Mouse (Mus musculus): ENCODE measurements around the gene Sbsn.
"Not testable (repeated sequence)": the region's sequence is repeated elsewhere in the genome, so short reads cannot be mapped to it uniquely, and the experiment has no call there.

Gene Sbsn

GRCm38 (mm10) chr7:30751086-30751669 lies at the start of gene Sbsn:
Gene Sbsn (plus strand): TSS chr7:30751471.
- DNase-seq, result no peak

- no peak for DNase-seq
These were observed 44.9 kb upstream of the Sbsn start for GRCm38 (mm10) chr7:30706214-30706882.

- DNase-seq, result no peak
These were observed 43.8 kb upstream of the Sbsn start for GRCm38 (mm10) chr7:30707441-30707840.

- no peak for DNase-seq
These were observed 39.3 kb upstream of the Sbsn start, which contains the start of gene Atp4a for GRCm38 (mm10) chr7:30711942-30712341. Gene Atp4a (plus strand): TSS chr7:30712209.

GRCm38 (mm10) chr7:30717006-30717715 lies 34.1 kb upstream of the Sbsn start:
- peak; percentile 35 to 56 for DNase-seq

- no peak for DNase-seq
These were observed 33.6 kb upstream of the Sbsn start for GRCm38 (mm10) chr7:30717716-30718046.

DNA sequence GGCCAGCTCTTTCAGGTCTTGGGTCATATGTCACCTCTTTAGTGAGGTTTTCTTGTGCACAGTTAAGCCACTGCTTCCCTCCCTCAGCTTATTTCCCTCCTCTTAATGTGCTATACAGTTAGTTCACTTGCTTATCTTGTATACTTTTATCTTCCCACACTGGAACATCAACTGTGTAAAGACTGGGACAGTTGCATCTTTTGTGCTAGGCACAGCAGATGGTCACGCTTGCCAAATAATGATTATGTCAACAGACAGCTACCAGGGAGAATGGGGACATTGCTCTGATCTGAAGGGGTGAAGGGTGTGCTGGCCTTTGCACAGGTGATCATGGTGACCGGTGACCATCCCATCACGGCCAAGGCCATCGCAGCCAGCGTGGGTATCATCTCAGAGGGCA lies 31.6 kb upstream of the Sbsn start:
- no peak for DNase-seq

DNA sequence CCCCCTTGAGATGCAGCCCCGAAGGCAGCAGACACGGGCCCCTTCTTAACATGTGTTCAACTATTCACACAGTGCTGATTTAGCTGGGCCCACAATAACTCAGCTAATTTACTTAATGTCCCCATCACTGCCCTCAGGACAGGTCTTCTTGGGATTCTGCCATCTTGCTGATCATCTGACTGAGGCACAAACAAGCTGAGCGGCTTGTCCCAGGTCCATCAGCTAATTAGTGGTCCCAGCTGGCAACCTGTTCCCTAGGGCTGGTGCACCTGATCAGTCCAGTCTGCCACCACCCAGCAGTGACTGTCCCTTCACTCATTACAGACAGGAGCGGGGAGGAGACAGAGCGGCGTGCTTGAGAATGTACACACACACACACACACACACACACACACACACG lies 30.0 kb upstream of the Sbsn start:
- no peak for DNase-seq

- DNase-seq, result no peak
These were observed 27.9 kb upstream of the Sbsn start for GRCm38 (mm10) chr7:30723274-30723953.

DNA sequence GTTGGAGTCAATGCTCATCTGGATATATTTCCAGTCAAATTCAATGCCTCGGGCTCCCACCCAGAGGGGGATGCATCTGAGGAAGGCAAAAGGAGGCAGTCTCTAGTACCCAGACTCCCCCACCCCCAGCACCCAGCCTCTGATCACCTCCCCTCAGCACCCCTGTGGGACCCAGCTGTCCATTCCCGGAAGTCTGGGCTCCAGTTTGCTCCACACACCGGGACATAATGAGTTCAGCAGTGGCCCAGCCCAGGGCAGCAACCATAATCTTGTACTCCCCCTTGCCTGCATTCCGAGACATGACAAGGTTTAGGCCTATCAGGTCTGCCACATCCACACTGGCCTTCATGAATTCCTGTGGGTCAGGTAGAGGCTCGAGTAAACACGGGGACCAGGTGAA lies 23.1 kb upstream of the Sbsn start:
- no peak for DNase-seq

GRCm38 (mm10) chr7:30728739-30729395 lies 22.4 kb upstream of the Sbsn start:
- no peak for DNase-seq

GRCm38 (mm10) chr7:30729396-30730063 lies 21.7 kb upstream of the Sbsn start, which contains the start of gene Tmem147:
Gene Tmem147 (minus strand): TSS chr7:30729540.
- peak; percentile 92 to 93 for DNase-seq

DNA sequence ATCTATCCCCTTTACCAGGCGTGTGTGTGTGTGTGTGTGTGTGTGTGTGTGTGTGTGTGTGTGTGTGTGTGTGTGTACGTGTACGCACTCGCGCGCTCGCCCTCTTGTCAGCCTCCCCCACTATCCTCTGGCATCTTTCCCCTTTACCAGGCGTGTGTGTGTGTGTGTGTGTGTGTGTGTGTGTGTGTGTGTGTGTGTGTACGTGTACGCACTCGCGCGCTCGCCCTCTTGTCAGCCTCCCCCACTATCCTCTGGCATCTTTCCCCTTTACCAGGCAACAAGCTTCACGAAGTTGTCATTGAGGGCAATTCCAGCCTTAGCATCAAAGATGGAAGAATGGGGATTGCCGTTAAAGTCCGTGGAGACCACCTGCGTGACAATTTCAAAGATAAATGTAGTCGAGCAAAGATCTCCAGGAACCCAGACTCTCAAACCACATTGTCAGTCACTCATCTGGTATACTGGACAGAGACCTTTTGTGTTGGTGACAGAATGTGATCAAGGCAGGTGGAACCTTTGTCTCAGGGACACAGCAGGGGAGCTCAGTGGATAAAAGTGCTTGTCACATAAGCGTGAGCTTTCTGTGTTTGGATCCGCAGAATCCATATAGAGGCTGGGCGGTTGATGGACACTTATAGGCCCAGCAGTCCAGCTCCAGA lies 21.1 kb upstream of the Sbsn start:
- not testable (repeated sequence) for DNase-seq

DNA sequence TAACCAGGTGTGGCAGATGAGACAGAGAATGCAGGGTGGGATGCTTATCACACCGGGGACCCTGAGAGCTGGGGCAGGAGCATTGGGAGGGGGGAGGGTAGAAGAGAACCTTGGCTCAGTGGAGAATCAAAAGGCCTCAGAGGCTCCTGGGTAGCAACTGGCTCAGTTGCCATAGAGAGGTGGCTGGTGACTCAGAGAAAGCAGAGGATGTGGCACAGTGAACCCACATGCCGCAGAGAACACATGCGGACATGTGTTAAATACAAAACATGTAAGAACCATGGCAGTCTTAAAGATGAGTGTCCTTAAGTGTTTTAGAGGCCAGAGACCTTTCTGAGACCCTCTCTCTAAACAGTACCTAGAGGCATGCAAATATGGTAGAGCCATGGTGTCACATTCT lies 15.1 kb upstream of the Sbsn start:
- no peak for DNase-seq

DNA sequence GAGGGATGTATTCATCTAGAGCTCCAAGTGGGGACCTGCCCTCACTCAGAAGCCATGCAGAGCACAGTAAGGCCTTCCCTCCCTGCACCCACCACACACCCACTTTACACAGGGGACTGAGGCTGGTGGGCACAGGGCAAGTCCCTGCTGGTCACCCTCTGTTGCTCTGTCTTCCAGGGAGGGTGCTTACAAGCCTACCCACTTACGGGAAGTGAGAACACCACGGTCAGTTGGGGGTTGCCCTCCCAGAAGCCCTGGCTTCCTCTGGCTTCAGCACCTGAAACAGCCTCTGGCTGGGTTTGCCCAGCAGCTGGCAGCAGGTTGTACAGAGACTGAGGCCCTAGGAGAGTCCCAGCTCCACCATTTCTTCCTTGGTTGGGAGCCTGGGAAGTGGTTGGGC lies 8.7 kb upstream of the Sbsn start:
- not testable (repeated sequence) for DNase-seq

DNA sequence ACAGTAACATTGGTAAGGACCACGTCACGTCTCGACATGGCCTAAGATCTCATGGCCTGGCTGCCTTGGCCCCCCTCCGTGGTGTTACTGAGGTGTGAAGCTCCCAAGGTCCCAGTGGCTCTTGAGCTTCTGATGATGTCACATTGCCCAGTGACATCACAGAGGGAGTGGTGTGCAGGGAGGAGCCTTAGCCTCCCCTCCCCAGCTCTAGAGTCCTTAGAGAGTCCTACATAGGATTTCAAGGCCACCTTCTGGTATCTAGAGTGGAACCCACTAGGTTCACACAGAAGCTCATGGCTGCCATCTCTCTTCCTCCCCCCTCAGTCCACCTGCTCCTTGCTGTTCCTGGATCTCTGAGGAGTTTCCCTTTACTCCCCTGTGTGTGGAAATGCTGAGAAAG lies 7.7 kb upstream of the Sbsn start, which contains the start of gene Gapdhs:
Gene Gapdhs (minus strand): TSS at position 65 of the 400 bp plus-strand sequence.
- not testable (repeated sequence) for DNase-seq

DNA sequence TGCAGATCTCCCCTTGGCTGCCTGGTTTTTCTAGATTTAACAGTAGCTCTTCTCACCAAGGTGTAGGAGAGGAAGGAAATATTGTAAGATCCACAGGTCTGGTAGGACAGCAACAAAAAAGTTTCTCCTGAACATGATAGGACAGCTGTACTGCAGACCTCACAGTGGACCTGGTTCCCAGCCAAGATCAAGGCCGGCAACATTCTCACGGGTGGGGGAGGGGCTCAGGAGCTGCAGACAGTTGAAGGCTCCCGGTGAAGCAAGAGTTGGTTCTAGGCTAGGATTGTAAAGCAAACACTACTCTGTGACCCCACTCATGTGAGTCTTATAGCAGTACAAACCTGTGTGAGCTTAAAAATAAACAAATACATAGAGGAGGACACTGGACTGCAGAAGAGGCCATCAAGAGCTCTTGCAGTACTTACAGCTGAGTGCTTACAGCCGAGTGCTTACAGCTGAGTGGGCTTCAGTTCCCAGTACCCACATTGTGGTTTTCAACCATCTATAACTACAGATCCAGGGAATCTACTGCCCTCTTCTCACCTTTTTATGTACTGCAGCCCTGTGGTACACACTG lies 7.2 kb upstream of the Sbsn start:
- no peak for DNase-seq

- no peak for DNase-seq
These were observed 3.6 kb upstream of the Sbsn start for GRCm38 (mm10) chr7:30747525-30748204.

- no peak for DNase-seq
These were observed 1.3 kb upstream of the Sbsn start for GRCm38 (mm10) chr7:30749824-30750606.

DNA sequence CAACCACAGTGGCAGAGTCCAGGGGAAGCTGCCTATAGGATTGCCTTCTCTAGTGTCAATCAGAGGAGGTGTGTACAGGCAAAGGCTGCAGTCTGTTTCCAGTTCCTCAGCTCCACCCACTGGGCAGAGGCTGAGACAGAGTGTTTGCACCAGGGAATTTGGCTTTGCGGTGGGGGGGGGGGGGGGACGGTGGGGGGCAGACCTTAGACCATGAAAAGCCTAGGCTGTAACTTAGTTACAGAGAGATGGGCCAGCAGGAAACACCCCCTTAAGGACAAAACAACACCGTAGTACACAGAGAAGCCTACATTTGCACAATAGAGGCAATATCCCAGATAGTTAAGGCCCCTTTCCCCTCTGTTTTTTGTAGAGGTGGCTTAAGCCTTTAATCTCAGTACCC lies 5.7 kb downstream of the Sbsn start:
- no peak for DNase-seq
